ENCODE assay signal across 8 mouse cellular contexts in genomic region chr9:62777461-62777860, GRCm38 (mm10). TPM values are rescaled to one million over a fixed set of nuclear protein-coding genes. Genes with fewer than 3 reads are reported as not detected.
A peak's percentile ranks its signal among the peaks of the same experiment; 100 is the strongest.
DNase-seq lines count a peak whose midpoint lies in the region; ATAC-seq lines count a peak whose summit lies in the region.
"Had no signal": no experiment of that assay in that cellular context is flagged by ENCODE, and none has a peak within 500 bp of the region (broad histone marks: within the 10 kb centered on the region; RNA-seq: fewer than 3 reads in every experiment).

No protein-coding gene starts in this region.

- H3K9me3 ChIP-seq in hindbrain, embryonic 13.5 days: no peaks in the 10 kb centered on the region

- DNase-seq in MEL-GATA-1-ER (ENCODE audit: extremely low read depth, low read depth): peak; percentile 28
- peak; percentile 85 for DNase-seq in brain, adult 2 months (ENCODE audit: low read depth, low spot score)
- peak; percentile 60 to 75 for DNase-seq in layer of hippocampus, postnatal 10 days (ENCODE audit: low spot score in 2 of 2)
- DNase-seq in lung, postnatal 25 days (ENCODE audit: low spot score): peak; percentile 69
- DNase-seq in skeletal muscle tissue, adult 2 months (ENCODE audit: low read depth, low spot score): peak; percentile 44

- no peaks in the 10 kb centered on the region for H3K27me3 ChIP-seq in hindbrain, embryonic 13.5 days

- peaks cover 11% of the 10 kb centered on the region for H3K4me1 ChIP-seq in hindbrain, embryonic 13.5 days (replicated peaks)

- no peak overlapping the region for H3K27ac ChIP-seq in hindbrain, embryonic 13.5 days
- H3K27ac ChIP-seq: macrophage had no signal

- no peak overlapping the region for H3K4me3 ChIP-seq in hindbrain, embryonic 13.5 days

- 9% methylated on average over 5 of the region's 5 CpGs for WGBS in hindbrain, embryonic 13.5 days

- no peak overlapping the region for H3K9ac ChIP-seq in hindbrain, embryonic 13.5 days

- H3K36me3 ChIP-seq in hindbrain, embryonic 13.5 days: no peaks in the 10 kb centered on the region

- H3K4me2 ChIP-seq in hindbrain, embryonic 13.5 days: no peak overlapping the region

- ATAC-seq in erythroblast, adult 5-6 weeks (replicated peaks; ENCODE audit: low FRiP score, poor library complexity, severe bottlenecking): peak; percentile 77
- ATAC-seq in hindbrain, embryonic 13.5 days (ENCODE audit: low FRiP score): peak; percentile 59

RNA-seq across cellular contexts. Expression of gene Fem1b, which starts 34.3 kb away (rescaled TPM):
- 6.5 and 7.5 TPM in 2 replicates for total RNA-seq in erythroblast, adult 5-6 weeks (2015; ENCODE audit: low replicate concordance)
- total RNA-seq in erythroblast, adult 5-6 weeks (2017; ENCODE audit: low replicate concordance): 10.0 and 14.7 TPM in 2 replicates
- polyA plus RNA-seq in hindbrain, embryonic 13.5 days (2015; fragmentation: Nextera tagmentation; extraction: Ambion mirVana): 48.2 and 49.5 TPM in 2 replicates
- 100 to 1,000 TPM; 114 to 116 TPM for total RNA-seq in layer of hippocampus, postnatal 10 days (2021)

Comparison
In these comparisons a context has a peak if more than half of its experiments do, and no peak if none do; other contexts are left out.
1. DNase-seq: peak in every context shown above with its lines; median percentile 85 in brain, adult 2 months; 69 in lung, postnatal 25 days; 68 in layer of hippocampus, postnatal 10 days; 44 in skeletal muscle tissue, adult 2 months; 28 in MEL-GATA-1-ER.
2. RNA of gene Fem1b, which starts 34.3 kb away (total RNA-seq): 114 to 116 TPM in layer of hippocampus, postnatal 10 days; 6.5 to 14.7 TPM in erythroblast, adult 5-6 weeks; every median in the first group is over 4 times any median in the second.